In the genomic region with DNA sequence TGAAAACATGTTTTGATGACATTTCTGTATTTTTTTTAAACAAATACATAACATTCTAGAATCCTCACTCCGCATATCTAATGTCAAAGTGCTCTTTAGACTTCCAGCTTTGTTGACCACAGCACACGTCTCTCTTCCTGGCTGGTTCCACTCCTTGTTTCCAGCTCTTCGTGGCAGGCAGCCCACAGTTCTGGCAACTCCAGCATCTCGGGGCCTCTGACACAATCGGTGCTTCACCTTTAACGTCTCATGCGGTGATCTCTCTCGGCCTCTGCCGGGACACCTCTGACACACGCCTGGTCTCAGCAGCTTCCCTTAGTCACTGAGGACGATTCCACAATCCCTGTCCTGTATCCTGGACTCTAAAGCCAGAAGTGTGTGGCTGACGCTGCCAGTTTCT, we compare ENCODE assay signal across 13 mouse cellular contexts. TPM values are rescaled to one million over a fixed set of nuclear protein-coding genes. Genes with fewer than 3 reads are reported as not detected.
DNase-seq lines count a peak whose midpoint lies in the region; ATAC-seq and TF ChIP-seq lines count a peak whose summit lies in the region.
"Had no signal": no experiment of that assay in that cellular context is flagged by ENCODE, and none has a peak within 500 bp of the region (broad histone marks: within the 10 kb centered on the region; RNA-seq: fewer than 3 reads in every experiment).

No protein-coding gene starts in this region.

- DNase-seq in forebrain, embryonic 14.5 days (ENCODE audit: low spot score): peak; percentile 22
- no peak for DNase-seq in forebrain, embryonic 11.5 days (ENCODE audit: low spot score)
- DNase-seq in hindbrain, postnatal 0 days (ENCODE audit: low spot score): no peak
- no peak for DNase-seq in neural tube, embryonic 10.5 days (ENCODE audit: extremely low spot score, low spot score)
- DNase-seq: cerebellum, adult 11-12 months; embryo, embryonic 11 days; lung, postnatal 14 days had no signal

- H3K36me3 ChIP-seq in forebrain, embryonic 14.5 days (ENCODE audit: control insufficient read depth, insufficient read depth, low read length): no peaks in the 10 kb centered on the region
- H3K36me3 ChIP-seq in forebrain, embryonic 11.5 days (ENCODE audit: control insufficient read depth, insufficient read depth, low read length): no peaks in the 10 kb centered on the region
- no peaks in the 10 kb centered on the region for H3K36me3 ChIP-seq in hindbrain, postnatal 0 days (ENCODE audit: insufficient read depth, low read length)
- H3K36me3 ChIP-seq in hindbrain, embryonic 13.5 days: no peaks in the 10 kb centered on the region
- no peaks in the 10 kb centered on the region for H3K36me3 ChIP-seq in heart, embryonic 15.5 days
- 0 out of 2 replicates have a peak, but pooled peaks cover 4% of the 10 kb centered on the region for H3K36me3 ChIP-seq in limb, embryonic 15.5 days
- H3K36me3 ChIP-seq: neural tube, embryonic 13.5 days had no signal

- WGBS in forebrain, embryonic 14.5 days: 58% methylated on average over 12 of the region's 12 CpGs
- 81% methylated on average over 12 of the region's 12 CpGs for WGBS in forebrain, embryonic 11.5 days
- 42% methylated on average over 12 of the region's 12 CpGs for WGBS in hindbrain, postnatal 0 days
- WGBS in hindbrain, embryonic 13.5 days: 81% methylated on average over 12 of the region's 12 CpGs
- WGBS in heart, embryonic 15.5 days: 47% methylated on average over 12 of the region's 12 CpGs
- 72% methylated on average over 12 of the region's 12 CpGs for WGBS in limb, embryonic 15.5 days

- no peaks in the 10 kb centered on the region for H3K9me3 ChIP-seq in forebrain, embryonic 14.5 days (replicated peaks; ENCODE audit: control insufficient read depth, low read length)
- no peaks in the 10 kb centered on the region for H3K9me3 ChIP-seq in forebrain, embryonic 11.5 days (ENCODE audit: control insufficient read depth, low read length)
- no peaks in the 10 kb centered on the region for H3K9me3 ChIP-seq in hindbrain, postnatal 0 days (ENCODE audit: low read length)
- no peaks in the 10 kb centered on the region for H3K9me3 ChIP-seq in hindbrain, embryonic 13.5 days
- H3K9me3 ChIP-seq in heart, embryonic 15.5 days (replicated peaks): no peaks in the 10 kb centered on the region
- H3K9me3 ChIP-seq in limb, embryonic 15.5 days: no peaks in the 10 kb centered on the region
- H3K9me3 ChIP-seq: liver, embryonic 15.5 days had no signal

- ATAC-seq in forebrain, embryonic 14.5 days: no peak
- no peak for ATAC-seq in forebrain, embryonic 11.5 days (replicated peaks; ENCODE audit: low FRiP score)
- no peak for ATAC-seq in hindbrain, postnatal 0 days
- no peak for ATAC-seq in hindbrain, embryonic 13.5 days (ENCODE audit: low FRiP score)
- no peak for ATAC-seq in heart, embryonic 15.5 days (replicated peaks; ENCODE audit: insufficient number of reproducible peaks, insufficient read depth, low FRiP score, low read depth)
- ATAC-seq in limb, embryonic 15.5 days (ENCODE audit: insufficient number of reproducible peaks, low FRiP score, low TSS enrichment, low read depth): no peak
- ATAC-seq: CD4-positive, CD25-positive, alpha-beta regulatory T cell, adult 4 months had no signal

- TF ChIP-seq CTCF in hindbrain, postnatal 0 days (IDR thresholded peaks at IDR 0.05; ENCODE audit: low read depth): no peak

- H3K27ac ChIP-seq in forebrain, embryonic 14.5 days (ENCODE audit: low read depth, low read length): peak overlapping the region; percentile 59; the same call in 1 of the 2 replicates
- no peak overlapping the region for H3K27ac ChIP-seq in forebrain, embryonic 11.5 days (ENCODE audit: low read depth, low read length)
- no peak overlapping the region; the same call in 1 of the 2 replicates for H3K27ac ChIP-seq in hindbrain, postnatal 0 days
- no peak overlapping the region for H3K27ac ChIP-seq in hindbrain, embryonic 13.5 days
- peak overlapping the region; percentile 66 for H3K27ac ChIP-seq in heart, embryonic 15.5 days
- H3K27ac ChIP-seq in limb, embryonic 15.5 days: 0 out of 2 replicates have a peak overlapping the region, but pooled peaks have one; percentile 47
- H3K27ac ChIP-seq: liver, embryonic 15.5 days; neural tube, embryonic 13.5 days had no signal

- no peak overlapping the region for H3K4me3 ChIP-seq in forebrain, embryonic 14.5 days (ENCODE audit: low read depth, low read length)
- H3K4me3 ChIP-seq in forebrain, embryonic 11.5 days (ENCODE audit: low read depth, low read length): no peak overlapping the region
- H3K4me3 ChIP-seq in hindbrain, postnatal 0 days (ENCODE audit: low read length): no peak overlapping the region
- no peak overlapping the region for H3K4me3 ChIP-seq in hindbrain, embryonic 13.5 days
- H3K4me3 ChIP-seq in heart, embryonic 15.5 days: no peak overlapping the region
- H3K4me3 ChIP-seq in limb, embryonic 15.5 days: no peak overlapping the region
- H3K4me3 ChIP-seq: liver, embryonic 15.5 days; neural tube, embryonic 13.5 days had no signal

- H3K4me1 ChIP-seq in forebrain, embryonic 14.5 days (ENCODE audit: control insufficient read depth, insufficient read depth, low read length): peaks cover 28% of the 10 kb centered on the region
- peaks cover 7% of the 10 kb centered on the region; the same call in 1 of the 2 replicates for H3K4me1 ChIP-seq in forebrain, embryonic 11.5 days (replicated peaks; ENCODE audit: control insufficient read depth, insufficient read depth, low read length)
- H3K4me1 ChIP-seq in hindbrain, postnatal 0 days (ENCODE audit: insufficient read depth, low read length): no peaks in the 10 kb centered on the region; the same call in 1 of the 2 replicates
- H3K4me1 ChIP-seq in hindbrain, embryonic 13.5 days (replicated peaks): peaks cover 19% of the 10 kb centered on the region
- H3K4me1 ChIP-seq in heart, embryonic 15.5 days (replicated peaks): peaks cover 24% of the 10 kb centered on the region
- peaks cover 4% of the 10 kb centered on the region; the same call in 1 of the 2 replicates for H3K4me1 ChIP-seq in limb, embryonic 15.5 days

- H3K4me2 ChIP-seq in forebrain, embryonic 14.5 days (ENCODE audit: low read length): no peak overlapping the region
- no peak overlapping the region for H3K4me2 ChIP-seq in forebrain, embryonic 11.5 days (ENCODE audit: low read depth, low read length, severe bottlenecking)
- H3K4me2 ChIP-seq in hindbrain, postnatal 0 days (ENCODE audit: low read depth, low read length): peak overlapping the region; percentile 25; the same call in 1 of the 2 replicates
- H3K4me2 ChIP-seq in hindbrain, embryonic 13.5 days: no peak overlapping the region
- peak overlapping the region; percentile 35 for H3K4me2 ChIP-seq in heart, embryonic 15.5 days
- H3K4me2 ChIP-seq in limb, embryonic 15.5 days: no peak overlapping the region
- H3K4me2 ChIP-seq: liver, embryonic 15.5 days; neural tube, embryonic 13.5 days had no signal

- peaks cover 3% of the 10 kb centered on the region; the same call in 1 of the 2 replicates for H3K27me3 ChIP-seq in forebrain, embryonic 14.5 days (replicated peaks; ENCODE audit: control insufficient read depth, insufficient read depth, low read length)
- peaks cover 34% of the 10 kb centered on the region for H3K27me3 ChIP-seq in forebrain, embryonic 11.5 days (ENCODE audit: control insufficient read depth, insufficient read depth, low read length)
- no peaks in the 10 kb centered on the region for H3K27me3 ChIP-seq in hindbrain, postnatal 0 days (ENCODE audit: insufficient read depth, low read length)
- peaks cover 84% of the 10 kb centered on the region for H3K27me3 ChIP-seq in hindbrain, embryonic 13.5 days
- H3K27me3 ChIP-seq in heart, embryonic 15.5 days: no peaks in the 10 kb centered on the region
- H3K27me3 ChIP-seq in limb, embryonic 15.5 days: no peaks in the 10 kb centered on the region
- H3K27me3 ChIP-seq: liver, embryonic 15.5 days had no signal

- H3K9ac ChIP-seq in forebrain, embryonic 14.5 days (ENCODE audit: low read length): no peak overlapping the region
- H3K9ac ChIP-seq in forebrain, embryonic 11.5 days (ENCODE audit: low read length): no peak overlapping the region
- H3K9ac ChIP-seq in hindbrain, postnatal 0 days (replicated peaks; ENCODE audit: low read length): no peak overlapping the region
- no peak overlapping the region for H3K9ac ChIP-seq in hindbrain, embryonic 13.5 days
- H3K9ac ChIP-seq in heart, embryonic 15.5 days: 0 out of 2 replicates have a peak overlapping the region, but pooled peaks have one; percentile 28
- no peak overlapping the region for H3K9ac ChIP-seq in limb, embryonic 15.5 days
- H3K9ac ChIP-seq: liver, embryonic 15.5 days; neural tube, embryonic 13.5 days had no signal

RNA-seq across cellular contexts. Expression of a gene that starts 5.8 kb away (rescaled TPM):
- polyA plus RNA-seq in forebrain, embryonic 14.5 days (2014; fragmentation: Nextera tagmentation; extraction: Ambion mirVana): 7.7 and 12.3 TPM in 2 replicates
- 12.5 and 12.8 TPM in 2 replicates for polyA plus RNA-seq in forebrain, embryonic 11.5 days (2014; fragmentation: Nextera tagmentation; extraction: Ambion mirVana)
- total RNA-seq in hindbrain, postnatal 0 days (2014; rRNA removed): 11.7 and 17.8 TPM in 2 replicates
- polyA plus RNA-seq in hindbrain, postnatal 0 days (2015; fragmentation: Nextera tagmentation; extraction: Ambion mirVana): 5.5 and 6.6 TPM in 2 replicates
- 7.1 and 7.8 TPM in 2 replicates for polyA plus RNA-seq in hindbrain, embryonic 13.5 days (2015; fragmentation: Nextera tagmentation; extraction: Ambion mirVana)
- 20.6 and 24.5 TPM in 2 replicates for polyA plus RNA-seq in heart, embryonic 15.5 days (2015; fragmentation: Nextera tagmentation; extraction: Ambion mirVana)
- 15.1 and 16.2 TPM in 2 replicates for polyA plus RNA-seq in limb, embryonic 15.5 days (2015; fragmentation: Nextera tagmentation; extraction: Ambion mirVana)

Comparison
In these comparisons a context has a peak if more than half of its experiments do, and no peak if none do; other contexts are left out.
1. H3K27ac ChIP-seq: peak in forebrain, embryonic 14.5 days (single experiment), heart, embryonic 15.5 days (single experiment) and limb, embryonic 15.5 days (single experiment); none in forebrain, embryonic 11.5 days (single experiment), hindbrain, postnatal 0 days (single experiment) and hindbrain, embryonic 13.5 days (single experiment).
2. H3K4me2 ChIP-seq: peak in hindbrain, postnatal 0 days (single experiment) and heart, embryonic 15.5 days (single experiment); none in forebrain, embryonic 14.5 days (single experiment), forebrain, embryonic 11.5 days (single experiment), hindbrain, embryonic 13.5 days (single experiment) and limb, embryonic 15.5 days (single experiment).